In genomic region chr16:4585642-4586530, GRCm38 (mm10) we compare ENCODE assay signal across 8 mouse cellular contexts. TPM values are rescaled to one million over a fixed set of nuclear protein-coding genes. Genes with fewer than 3 reads are reported as not detected.
DNase-seq lines count a peak whose midpoint lies in the region; ATAC-seq and TF ChIP-seq lines count a peak whose summit lies in the region.

No protein-coding gene starts in this region.

- peak overlapping the region; percentile 53 for H3K9ac ChIP-seq in hindbrain, postnatal 0 days (replicated peaks; ENCODE audit: low read length)

- no peaks in the 10 kb centered on the region for H3K36me3 ChIP-seq in hindbrain, postnatal 0 days (ENCODE audit: insufficient read depth, low read length)

- 0 out of 2 replicates have a peak, but pooled peaks cover 2% of the 10 kb centered on the region for H3K4me1 ChIP-seq in brown adipose tissue, adult 24 weeks (ENCODE audit: control insufficient read depth, insufficient read depth, insufficient read length, low read length)
- H3K4me1 ChIP-seq in hindbrain, postnatal 0 days (ENCODE audit: insufficient read depth, low read length): peaks cover 3% of the 10 kb centered on the region; the same call in 1 of the 2 replicates

- H3K4me3 ChIP-seq in layer of hippocampus, adult 2 months: peak overlapping the region; percentile 62
- H3K4me3 ChIP-seq in brown adipose tissue, adult 24 weeks (ENCODE audit: insufficient read depth, low read depth, low read length): peak overlapping the region; percentile 64
- H3K4me3 ChIP-seq in hindbrain, postnatal 0 days (ENCODE audit: low read length): peak overlapping the region; percentile 54

- peak overlapping the region; percentile 65 for H3K27ac ChIP-seq in layer of hippocampus, adult 2 months
- peak overlapping the region; percentile 66 for H3K27ac ChIP-seq in brown adipose tissue, adult 24 weeks (replicated peaks; ENCODE audit: low read depth, low read length)
- H3K27ac ChIP-seq in hindbrain, postnatal 0 days: peak overlapping the region; percentile 65

- ATAC-seq in hindbrain, postnatal 0 days: peak; percentile 35
- peak; percentile 10; the same call in 1 of the 2 replicates for ATAC-seq in monocyte, adult 5-6 weeks (replicated peaks; ENCODE audit: insufficient number of reproducible peaks, low FRiP score, low TSS enrichment, poor library complexity, severe bottlenecking)

- no peak for TF ChIP-seq CTCF in layer of hippocampus, adult 2 months (conservative IDR thresholded peaks at IDR 0.05)
- no peak for TF ChIP-seq CTCF in hindbrain, postnatal 0 days (IDR thresholded peaks at IDR 0.05; ENCODE audit: low read depth)

- no peaks in the 10 kb centered on the region for H3K27me3 ChIP-seq in hindbrain, postnatal 0 days (ENCODE audit: insufficient read depth, low read length)

- peak overlapping the region; percentile 78 for H3K4me2 ChIP-seq in hindbrain, postnatal 0 days (ENCODE audit: low read depth, low read length)

- whole genome bisulfite sequencing in hindbrain, postnatal 0 days: 11% methylated on average over 14 of the region's 14 CpGs

- no peaks in the 10 kb centered on the region for H3K9me3 ChIP-seq in hindbrain, postnatal 0 days (ENCODE audit: low read length)

- no peak for DNase-seq in layer of hippocampus, adult 2 months (ENCODE audit: low spot score in 2 of 2)
- no peak for DNase-seq in layer of hippocampus, adult 11-12 months (ENCODE audit: low spot score)
- no peak for DNase-seq in hindbrain, postnatal 0 days (ENCODE audit: low spot score)
- no peak for DNase-seq in urinary bladder, postnatal 4 days (ENCODE audit: low spot score in 2 of 2)
- DNase-seq in embryo, embryonic 9.5 days (ENCODE audit: extremely low spot score): no peak
- no peak for DNase-seq in spleen, postnatal 10 days (ENCODE audit: low spot score in 2 of 2)

RNA-seq across cellular contexts. Expression of gene Glis2, which starts 8.6 kb away (rescaled TPM):
- 10 to 100 TPM; 11.0 to 13.9 TPM for total RNA-seq in layer of hippocampus, adult 2 months (2021)
- polyA plus RNA-seq in brown adipose tissue, adult 24 weeks (2012; ENCODE audit: insufficient read depth, insufficient read length, missing spikeins): 2.9 and 5.7 TPM in 2 replicates
- 25.8 and 28.2 TPM in 2 replicates for total RNA-seq in hindbrain, postnatal 0 days (2014; rRNA removed)
- 12.0 and 12.5 TPM in 2 replicates for polyA plus RNA-seq in hindbrain, postnatal 0 days (2015; fragmentation: Nextera tagmentation; extraction: Ambion mirVana)
- total RNA-seq in monocyte, adult 5-6 weeks (2017): 0.19 to 0.76 TPM (median 0.64 TPM) in 3 replicates

RNA-seq across cellular contexts. Expression of gene Tfap4, which starts 26.2 kb away (rescaled TPM):
- total RNA-seq in layer of hippocampus, adult 2 months (2021): 1 to 10 TPM; 5.3 to 6.8 TPM
- 3.2 and 3.3 TPM in 2 replicates for polyA plus RNA-seq in brown adipose tissue, adult 24 weeks (2012; ENCODE audit: insufficient read depth, insufficient read length, missing spikeins)
- 7.8 and 9.3 TPM in 2 replicates for total RNA-seq in hindbrain, postnatal 0 days (2014; rRNA removed)
- 7.0 and 7.6 TPM in 2 replicates for polyA plus RNA-seq in hindbrain, postnatal 0 days (2015; fragmentation: Nextera tagmentation; extraction: Ambion mirVana)
- total RNA-seq in monocyte, adult 5-6 weeks (2017): 2.7 to 14.0 TPM (median 4.0 TPM) in 3 replicates

RNA-seq across cellular contexts. Expression of gene Pam16, which starts 38.9 kb away (rescaled TPM):
- total RNA-seq in layer of hippocampus, adult 2 months (2021): 10 to 100 TPM; 72.3 to 75.2 TPM
- polyA plus RNA-seq in brown adipose tissue, adult 24 weeks (2012; ENCODE audit: insufficient read depth, insufficient read length, missing spikeins): 140 and 178 TPM in 2 replicates
- total RNA-seq in hindbrain, postnatal 0 days (2014; rRNA removed): 25.4 and 88.3 TPM in 2 replicates
- 135 and 140 TPM in 2 replicates for polyA plus RNA-seq in hindbrain, postnatal 0 days (2015; fragmentation: Nextera tagmentation; extraction: Ambion mirVana)
- 5.1 to 18.7 TPM (median 14.8 TPM) in 3 replicates for total RNA-seq in monocyte, adult 5-6 weeks (2017)

RNA-seq across cellular contexts. Expression of gene Srl, which starts 44.3 kb away (rescaled TPM):
- total RNA-seq in layer of hippocampus, adult 2 months (2021): 10 to 100 TPM; 13.2 to 14.9 TPM
- polyA plus RNA-seq in brown adipose tissue, adult 24 weeks (2012; ENCODE audit: insufficient read depth, insufficient read length, missing spikeins): 17.3 and 26.8 TPM in 2 replicates
- 28.3 and 50.6 TPM in 2 replicates for total RNA-seq in hindbrain, postnatal 0 days (2014; rRNA removed)
- 8.7 and 10.6 TPM in 2 replicates for polyA plus RNA-seq in hindbrain, postnatal 0 days (2015; fragmentation: Nextera tagmentation; extraction: Ambion mirVana)
- 0.29 to 0.38 TPM in 2 of 3 replicates, not detected in the other for total RNA-seq in monocyte, adult 5-6 weeks (2017)

RNA-seq across cellular contexts. Expression of gene Vasn, which starts 53.9 kb away (rescaled TPM):
- 1 to 10 TPM; 5.7 to 6.2 TPM for total RNA-seq in layer of hippocampus, adult 2 months (2021)
- 4.2 and 4.4 TPM in 2 replicates for polyA plus RNA-seq in brown adipose tissue, adult 24 weeks (2012; ENCODE audit: insufficient read depth, insufficient read length, missing spikeins)
- total RNA-seq in hindbrain, postnatal 0 days (2014; rRNA removed): 18.4 and 18.8 TPM in 2 replicates
- 6.1 and 7.3 TPM in 2 replicates for polyA plus RNA-seq in hindbrain, postnatal 0 days (2015; fragmentation: Nextera tagmentation; extraction: Ambion mirVana)
- total RNA-seq in monocyte, adult 5-6 weeks (2017): 0.19 to 0.43 TPM (median 0.39 TPM) in 3 replicates
